Mouse (Mus musculus) myocyte (in vitro differentiated cells): Measurements from ENCODE around the gene Gsta2.

ENCODE experiments used
- CEBPB ChIP-seq: IDR thresholded peaks from 2 replicates; pipeline ENCODE4 v1.6.1; 2011; ENCODE audit warnings: mild to moderate bottlenecking, moderate library complexity; ENCODE audit not compliant: poor library complexity, insufficient read depth, severe bottlenecking
- E2F4 ChIP-seq: IDR thresholded peaks from one replicate; pipeline ENCODE4 v1.6.1; 2011; ENCODE audit warnings: mild to moderate bottlenecking, control low read depth, moderate library complexity; ENCODE audit not compliant: insufficient read depth
- MAX ChIP-seq: IDR thresholded peaks from one replicate; pipeline ENCODE4 v1.6.1; 2011; ENCODE audit warnings: low read depth, mild to moderate bottlenecking, control low read depth
- MYOD1 ChIP-seq, 3 experiments: IDR thresholded peaks; one replicate each; pipeline ENCODE4 v1.6.1; 2011; ENCODE audit warnings: control low read depth in 2 of 3, low read depth in 2 of 3, mild to moderate bottlenecking in 2 of 3, moderate library complexity in 1 of 3; ENCODE audit not compliant: insufficient read length in 2 of 3, control insufficient read depth in 1 of 3
- MYOG ChIP-seq, 3 experiments: IDR thresholded peaks; one replicate each; pipeline ENCODE4 v1.6.1; 2011; ENCODE audit warnings: control low read depth in 2 of 3, low read depth in 2 of 3, mild to moderate bottlenecking in 2 of 3; ENCODE audit not compliant: insufficient read length in 2 of 3, control insufficient read depth in 1 of 3, insufficient read depth in 1 of 3
- POLR2A ChIP-seq: IDR thresholded peaks from one replicate; pipeline ENCODE4 v1.6.1; 2011; ENCODE audit warnings: low read depth, mild to moderate bottlenecking, control low read depth, moderate library complexity; ENCODE audit not compliant: insufficient read length
- POLR2AphosphoS2 ChIP-seq: IDR thresholded peaks from one replicate; pipeline ENCODE4 v1.6.1; 2011; ENCODE audit warnings: low read depth, control low read depth; ENCODE audit not compliant: insufficient read length
- REST ChIP-seq: IDR thresholded peaks from one replicate; pipeline ENCODE4 v1.6.1; 2011; ENCODE audit warnings: mild to moderate bottlenecking, control low read depth, moderate library complexity; ENCODE audit not compliant: insufficient read depth, insufficient read length
- SRF ChIP-seq: IDR thresholded peaks from one replicate; pipeline ENCODE4 v1.6.1; 2011; ENCODE audit warnings: low read depth; ENCODE audit not compliant: control insufficient read depth, insufficient read length
- TCF12 ChIP-seq: IDR thresholded peaks from one replicate; pipeline ENCODE4 v1.6.1; 2011; ENCODE audit warnings: mild to moderate bottlenecking, control low read depth; ENCODE audit not compliant: poor library complexity, insufficient read depth, severe bottlenecking
- TCF3 ChIP-seq: IDR thresholded peaks from one replicate; pipeline ENCODE4 v1.6.1; 2011; ENCODE audit warnings: low read depth, control low read depth; ENCODE audit not compliant: insufficient read length
- USF1 ChIP-seq: IDR thresholded peaks from one replicate; pipeline ENCODE4 v1.6.1; 2011; ENCODE audit warnings: low read depth, mild to moderate bottlenecking, control low read depth, moderate library complexity

GRCm38 (mm10) chr9:78365850-78366544, 10.4 kb upstream of the Gsta2 start:
- TF ChIP-seq MAX (no peak), POLR2A (no peak), USF1 (no peak), MYOG (IDR thresholded peaks at IDR 0.05; ENCODE audit: control insufficient read depth in 1 of 3, insufficient read depth in 1 of 3, insufficient read length in 2 of 3, low read depth in 2 of 3) (no peak), MYOD1 (IDR thresholded peaks at IDR 0.05; ENCODE audit: control insufficient read depth in 1 of 3, insufficient read length in 2 of 3, low read depth in 2 of 3) (no peak), TCF12 (no peak), POLR2AphosphoS2 (no peak), REST (no peak), E2F4 (no peak), CEBPB (no peak), SRF (no peak), TCF3 (no peak)
